Mouse (Mus musculus): ENCODE results near the gene Nt5c3. TPM values are rescaled to one million over a fixed set of nuclear protein-coding genes. Genes with fewer than 3 reads are reported as not detected.
A peak's percentile ranks its signal among the peaks of the same experiment; 100 is the strongest.

The Nt5c3 gene
- 10 to 100 TPM; 24.8 to 29.0 TPM for total RNA-seq (2021)
- long read RNA-seq, experiment 1, transcript Nt5c3-208 (10 exons, 1,067 nt) = minor isoform, 14 of 57 reads
- long read RNA-seq, experiment 1, transcript Nt5c3-201 (9 exons, 1,676 nt) = major isoform, 31 of 57 reads
- long read RNA-seq, experiment 1, partial matches to known transcripts = 0 of 57 reads
- long read RNA-seq, experiment 1, other reads (novel, unspliced or antisense) = 9 of 57 reads
- long read RNA-seq, experiment 2, transcript Nt5c3-201 (9 exons, 1,676 nt) = major isoform, 19 of 25 reads
- long read RNA-seq, experiment 2, transcript Nt5c3-208 (10 exons, 1,067 nt) = minor isoform, 5 of 25 reads
- long read RNA-seq, experiment 2, partial matches to known transcripts = 0 of 25 reads
- long read RNA-seq, experiment 2, other reads (novel, unspliced or antisense) = 1 of 25 reads

- peak; percentile 96 for DNase-seq
Measured at GRCm38 (mm10) chr6:56923726-56924707, at the start of gene Nt5c3, which contains the start of gene Vmn1r4. TSS of gene Nt5c3 (minus strand) at chr6:56923932. TSS of gene Vmn1r4 (plus strand) at chr6:56924015.

- DNase-seq = no peak
Measured at GRCm38 (mm10) chr6:56969973-56970372, 46.2 kb upstream of the Nt5c3 start, which contains the start of gene Vmn1r5. TSS of gene Vmn1r5 (plus strand) at chr6:56970273.

- DNase-seq = no peak
Measured at GRCm38 (mm10) chr6:56956436-56956835, 32.7 kb upstream of the Nt5c3 start.

- no peak for DNase-seq
Measured at GRCm38 (mm10) chr6:56934366-56934765, 10.6 kb upstream of the Nt5c3 start.

GRCm38 (mm10) chr6:56932464-56932863 is 8.7 kb upstream of the Nt5c3 start:
- DNase-seq = no peak

- no peak for DNase-seq
Measured at GRCm38 (mm10) chr6:56931648-56932415, 8.1 kb upstream of the Nt5c3 start.

GRCm38 (mm10) chr6:56923331-56923725 is 404 bp downstream of the Nt5c3 start:
- no peak for DNase-seq

GRCm38 (mm10) chr6:56920222-56921092 is 3.3 kb downstream of the Nt5c3 start:
- no peak for DNase-seq

GRCm38 (mm10) chr6:56919330-56920044 is 4.2 kb downstream of the Nt5c3 start:
- DNase-seq = no peak

- DNase-seq = peak; percentile 14
Measured at GRCm38 (mm10) chr6:56917578-56918368, 6.0 kb downstream of the Nt5c3 start.

- DNase-seq = no peak
Measured at GRCm38 (mm10) chr6:56916279-56916678, 7.5 kb downstream of the Nt5c3 start.

GRCm38 (mm10) chr6:56913092-56913858 is 10.5 kb downstream of the Nt5c3 start:
- no peak for DNase-seq

GRCm38 (mm10) chr6:56910910-56911309 is 12.8 kb downstream of the Nt5c3 start:
- DNase-seq = no peak

- DNase-seq = peak; percentile 82
Measured at GRCm38 (mm10) chr6:56908912-56909311, 14.8 kb downstream of the Nt5c3 start.

- no peak for DNase-seq
Measured at GRCm38 (mm10) chr6:56908397-56908796, 15.3 kb downstream of the Nt5c3 start.

- no peak for DNase-seq
Measured at GRCm38 (mm10) chr6:56907973-56908372, 15.8 kb downstream of the Nt5c3 start.

GRCm38 (mm10) chr6:56906121-56906846 is 17.4 kb downstream of the Nt5c3 start:
- DNase-seq = no peak

GRCm38 (mm10) chr6:56905486-56905885 is 18.2 kb downstream of the Nt5c3 start:
- no peak for DNase-seq

Measured in adrenal gland, postnatal 10 days (tissue).